Mouse (Mus musculus): ENCODE data around the gene Selenom.

GRCm38 (mm10) chr11:3526207-3526606 lies 11.7 kb downstream of the Selenom start:
- no peak for TF ChIP-seq POLR2A (IDR thresholded peaks at IDR 0.05; ENCODE audit: control insufficient read depth, extremely low read depth, insufficient read depth, low read length, poor library complexity)
- no peak for TF ChIP-seq CTCF (IDR thresholded peaks at IDR 0.05; ENCODE audit: borderline replicate concordance, control insufficient read depth, extremely low read depth, insufficient read depth, low read length, poor library complexity)
